Mouse (Mus musculus) liver, embryonic 15.5 days (tissue): ENCODE measurements around the gene Prkaca. TPM values are rescaled to one million over a fixed set of nuclear protein-coding genes. Genes with fewer than 3 reads are reported as not detected.

Source experiments
- ATAC-seq: fragments of 200-750 bp; cut with Nextera tagmentation; 2 replicates; pipeline ENCODE4 v1.8.0; 2017; ENCODE audit warnings: moderate number of reproducible peaks, mild to moderate bottlenecking, moderate library complexity; ENCODE audit not compliant: insufficient read depth
- H3K27ac ChIP-seq: fragments of 300-500 bp; sonication (generic); replicated peaks from 2 replicates; pipeline ENCODE4 v1.5.1; 2015; ENCODE audit warnings: mild to moderate bottlenecking, inconsistent platforms
- H3K27me3 ChIP-seq: fragments of 300-500 bp; sonication (generic); 2 replicates; pipeline ENCODE4 v1.6.1; 2015; ENCODE audit warnings: mild to moderate bottlenecking, inconsistent platforms
- H3K36me3 ChIP-seq: fragments of 300-500 bp; sonication (generic); replicated peaks from 2 replicates; pipeline ENCODE4 v1.6.1; 2015; ENCODE audit warnings: moderate library complexity, mild to moderate bottlenecking, inconsistent platforms
- H3K4me1 ChIP-seq: fragments of 300-500 bp; sonication (generic); replicated peaks from 2 replicates; pipeline ENCODE4 v1.6.1; 2015; ENCODE audit warnings: inconsistent platforms
- H3K4me2 ChIP-seq: fragments of 300-500 bp; sonication (generic); 2 replicates; pipeline ENCODE4 v1.6.1; 2015; ENCODE audit warnings: moderate library complexity, mild to moderate bottlenecking, inconsistent platforms
- H3K4me3 ChIP-seq: fragments of 300-500 bp; sonication (generic); replicated peaks from 2 replicates; pipeline ENCODE4 v1.5.1; 2015; ENCODE audit warnings: mild to moderate bottlenecking, inconsistent platforms
- H3K9ac ChIP-seq: fragments of 300-500 bp; sonication (generic); 2 replicates; pipeline ENCODE4 v1.6.1; 2015; ENCODE audit warnings: moderate library complexity, mild to moderate bottlenecking, inconsistent platforms
- H3K9me3 ChIP-seq: fragments of 300-500 bp; sonication (generic); replicated peaks from 2 replicates; pipeline ENCODE4 v1.6.1; 2016; ENCODE audit warnings: inconsistent platforms
- WGBS: fragments of 180-500 bp; shearing (Covaris S2); methylation state at CpG from one replicate; pipeline ENCODE4 v1.1.7; 2015; ENCODE audit warnings: mixed read lengths; ENCODE audit not compliant: insufficient replicate concordance; 5-methylcytosine and 5-hydroxymethylcytosine counted together
- polyA plus RNA-seq: library from polyadenylated mRNA; unstranded; fragments of >200 nt; fragmentation: Nextera tagmentation; extraction: Ambion mirVana; gene quantifications from 2 replicates; pipeline ENCODE4 v1.2.1, GENCODE M21; 2015

Prkaca gene
- polyA plus RNA-seq, 1 experiment from 2014 or later, result 51.5 TPM

DNA sequence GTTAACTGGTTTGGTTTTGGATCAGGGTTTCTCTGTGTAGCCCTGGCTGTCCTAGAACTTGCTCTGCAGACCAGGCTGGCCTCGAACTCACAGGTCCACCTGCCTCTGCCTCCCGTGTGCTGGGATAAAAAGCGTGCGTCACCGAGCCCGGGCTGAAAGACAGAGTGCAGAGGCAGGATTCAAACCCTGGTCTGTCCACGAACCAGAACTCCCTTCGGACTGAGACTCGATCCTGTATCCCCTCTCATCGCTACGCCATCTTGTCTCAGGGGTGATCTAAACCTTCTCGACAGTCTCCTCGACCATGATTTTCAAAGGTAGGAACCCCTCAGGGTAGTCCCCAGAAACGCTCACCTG is 18.1 kb upstream of the Prkaca start:
- Histone ChIP-seq H3K9me3 (no peaks in the 10 kb centered on the region), H3K36me3 (peaks cover 17% of the 10 kb centered on the region), H3K27me3 (no peaks in the 10 kb centered on the region), H3K4me3 (peak overlapping the region; percentile 85), H3K4me2 (peak overlapping the region; percentile 86), H3K9ac (peak overlapping the region; percentile 46), H3K27ac (peak overlapping the region; percentile 72), H3K4me1 (peaks cover 31% of the 10 kb centered on the region)
- 2% methylated on average over 14 of the region's 14 CpGs for WGBS
- no peak for ATAC-seq

DNA sequence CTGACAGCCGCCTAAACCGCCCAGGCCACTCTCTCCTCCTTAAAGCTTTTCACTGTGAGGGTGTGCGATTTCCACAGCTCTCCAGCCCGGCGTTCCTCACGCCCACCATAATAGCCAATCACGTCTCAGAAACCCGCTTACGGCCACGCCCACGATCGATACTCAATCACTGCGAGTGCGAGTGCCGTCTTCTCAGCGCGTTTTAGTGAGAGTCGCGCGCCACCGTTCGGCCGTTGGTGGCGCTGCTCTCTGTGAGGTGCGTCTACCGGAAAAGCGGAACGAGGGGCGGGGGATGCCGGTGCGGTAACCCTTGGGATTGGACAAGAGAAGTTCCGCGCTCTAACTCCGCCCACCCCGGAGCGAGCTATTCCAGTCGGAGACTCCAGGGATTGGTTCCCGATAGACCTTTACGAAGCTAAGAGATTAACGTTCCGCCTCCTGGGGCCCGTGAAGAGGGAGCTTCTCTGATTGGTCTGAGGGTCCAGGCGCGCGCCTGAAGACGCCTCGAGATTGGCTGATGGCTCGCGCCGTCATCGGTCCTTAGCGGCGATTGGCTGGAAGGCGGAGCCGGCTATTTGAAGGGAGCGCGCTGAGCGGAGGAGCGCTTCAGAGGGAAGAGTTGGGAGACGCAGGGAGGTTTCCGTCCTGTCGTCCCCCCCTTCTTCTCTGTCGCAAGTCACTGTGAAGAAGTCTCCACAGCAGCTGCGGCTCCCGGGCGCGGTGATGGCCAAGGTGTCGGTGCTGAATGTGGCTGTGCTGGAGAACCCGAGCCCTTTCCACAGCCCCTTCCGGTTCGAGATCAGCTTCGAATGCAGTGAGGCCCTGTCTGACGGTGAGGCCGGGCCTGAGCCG is 17.5 kb upstream of the Prkaca start, which contains the start of the genes Gm10644 and Asf1b:
Gene Gm10644 (minus strand): TSS at position 100 of the 852 bp plus-strand sequence.
Gene Asf1b (plus strand): TSS at position 402 of the 852 bp plus-strand sequence.
- Histone ChIP-seq H3K27me3 (no peaks in the 10 kb centered on the region), H3K4me1 (peaks cover 31% of the 10 kb centered on the region), H3K4me3 (peak within 1 kb of the TSS; percentile 85), H3K36me3 (peaks cover 22% of the 10 kb centered on the region), H3K27ac (peak within 1 kb of the TSS; percentile 82), H3K9me3 (no peaks in the 10 kb centered on the region), H3K4me2 (peak within 1 kb of the TSS; percentile 86), H3K9ac (peak within 1 kb of the TSS; percentile 85)
- peak; percentile 98 for ATAC-seq
- WGBS, result under 1% methylated on average over 75 of the region's 75 CpGs

DNA sequence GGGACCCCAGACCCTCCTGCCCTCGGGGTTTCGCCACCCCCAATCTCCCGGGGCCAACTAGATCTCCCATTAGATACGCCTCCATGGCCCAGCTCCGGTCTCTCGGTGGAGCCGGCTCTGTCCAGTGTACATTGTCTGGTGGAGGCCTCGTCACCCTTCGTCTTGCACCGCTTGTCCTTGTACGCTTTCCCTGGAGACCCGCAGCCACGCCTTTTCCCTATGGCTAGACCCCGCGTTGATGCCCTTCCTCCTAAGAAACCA is 16.9 kb upstream of the Prkaca start:
- Histone ChIP-seq H3K27ac (peak overlapping the region; percentile 82), H3K4me1 (peaks cover 31% of the 10 kb centered on the region)
- WGBS, result 2% methylated on average over 15 of the region's 15 CpGs

DNA sequence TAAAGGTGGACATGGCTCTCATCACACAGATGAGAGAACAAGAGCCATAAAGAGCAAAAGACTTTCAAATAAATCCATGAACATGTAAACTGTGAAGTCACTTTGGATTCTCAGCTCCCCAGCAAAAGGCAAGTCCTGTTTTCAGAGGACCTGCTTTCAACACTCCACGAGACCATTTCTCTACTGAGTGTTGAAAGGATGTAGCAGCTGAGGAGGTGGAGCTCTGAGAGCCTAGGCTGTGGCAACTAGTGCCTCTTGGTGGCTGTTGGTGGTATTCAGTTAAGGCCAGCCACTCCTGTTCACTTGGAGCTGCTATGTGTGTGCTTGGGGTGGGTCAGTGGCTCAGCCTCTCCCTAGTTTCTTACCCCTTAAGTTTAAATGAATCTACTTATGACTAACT is 16.0 kb upstream of the Prkaca start:
- WGBS, result 11% methylated on average over 1 of the region's 1 CpGs
- ATAC-seq, result no peak
- peak overlapping the region; percentile 85 for H3K9ac ChIP-seq

More for the DNA sequence above, 16.9 kb upstream of the Prkaca start:
- Histone ChIP-seq H3K4me3 (peak overlapping the region; percentile 85), H3K9me3 (no peaks in the 10 kb centered on the region), H3K27me3 (no peaks in the 10 kb centered on the region), H3K36me3 (peaks cover 23% of the 10 kb centered on the region), H3K9ac (peak overlapping the region; percentile 85), H3K4me2 (peak overlapping the region; percentile 86)
- ATAC-seq, result no peak

DNA sequence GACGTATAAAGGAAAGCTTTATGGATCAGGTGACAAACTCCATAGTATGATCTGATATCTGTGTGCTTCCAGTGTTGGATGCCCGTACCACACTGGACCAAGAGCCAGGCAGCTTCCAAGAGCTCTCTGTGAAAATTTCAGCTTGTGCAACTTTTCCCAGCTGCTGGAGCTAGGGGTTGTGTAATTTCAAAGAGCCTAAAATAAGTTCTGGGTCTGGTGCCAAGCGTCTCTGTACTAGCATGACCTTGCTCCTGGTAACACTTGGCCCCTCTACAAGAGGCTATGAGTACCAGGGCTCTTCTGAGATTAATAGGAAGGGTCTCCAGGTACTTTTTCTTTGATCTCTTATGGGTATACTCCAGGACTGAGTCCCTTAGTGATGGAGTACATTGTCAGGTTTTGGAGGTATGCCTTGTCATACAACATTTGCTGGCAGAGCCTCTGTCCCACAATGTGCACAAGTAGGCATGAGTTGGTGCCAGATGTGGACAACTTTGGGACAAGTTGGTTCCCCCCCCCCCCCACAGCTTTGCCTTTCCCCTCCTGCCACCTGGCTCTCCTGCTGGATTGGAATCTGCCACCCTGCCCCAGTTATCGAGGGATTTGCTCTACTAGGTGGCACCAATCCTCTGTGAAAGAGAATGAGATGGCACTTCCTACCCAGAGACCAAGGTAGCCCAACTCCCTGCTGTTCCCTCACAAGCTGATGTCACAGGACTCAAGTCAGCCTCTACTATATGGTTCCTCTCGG is 8.6 kb upstream of the Prkaca start:
- no peaks in the 10 kb centered on the region for H3K27me3 ChIP-seq
- 0 out of 2 replicates have a peak, but pooled peaks cover 3% of the 10 kb centered on the region for H3K4me1 ChIP-seq
- H3K4me3 ChIP-seq, result no peak overlapping the region
- H3K9ac ChIP-seq, result no peak overlapping the region
- H3K27ac ChIP-seq, result no peak overlapping the region
- peaks cover 84% of the 10 kb centered on the region for H3K36me3 ChIP-seq
- H3K4me2 ChIP-seq, result no peak overlapping the region
- H3K9me3 ChIP-seq, result no peaks in the 10 kb centered on the region
- 82% methylated on average over 5 of the region's 5 CpGs for WGBS
- ATAC-seq, result no peak

More for the DNA sequence above, 16.0 kb upstream of the Prkaca start:
- peak overlapping the region; percentile 85 for H3K4me3 ChIP-seq
- H3K27me3 ChIP-seq, result no peaks in the 10 kb centered on the region
- H3K4me1 ChIP-seq, result peaks cover 31% of the 10 kb centered on the region
- no peak overlapping the region for H3K27ac ChIP-seq
- peak overlapping the region; percentile 86 for H3K4me2 ChIP-seq
- no peaks in the 10 kb centered on the region for H3K9me3 ChIP-seq
- H3K36me3 ChIP-seq, result peaks cover 28% of the 10 kb centered on the region

DNA sequence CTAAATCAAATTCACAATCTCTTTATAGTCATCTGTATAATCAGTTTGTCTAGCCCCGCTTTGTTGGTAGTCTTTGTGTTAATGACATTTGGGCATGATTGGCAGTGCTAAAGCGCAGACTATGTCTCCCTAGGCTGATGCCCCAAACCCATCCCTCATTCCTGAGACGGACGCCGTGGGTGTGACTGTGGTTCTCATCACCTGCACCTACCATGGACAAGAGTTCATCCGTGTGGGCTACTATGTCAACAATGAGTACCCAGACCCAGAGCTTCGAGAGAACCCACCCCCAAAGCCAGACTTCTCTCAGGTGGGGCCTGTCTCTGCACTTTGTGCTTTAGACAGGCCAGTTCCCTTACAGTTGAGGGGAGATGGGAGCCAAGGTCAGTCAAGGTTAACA is 5.1 kb upstream of the Prkaca start:
- WGBS, result 89% methylated on average over 7 of the region's 7 CpGs

DNA sequence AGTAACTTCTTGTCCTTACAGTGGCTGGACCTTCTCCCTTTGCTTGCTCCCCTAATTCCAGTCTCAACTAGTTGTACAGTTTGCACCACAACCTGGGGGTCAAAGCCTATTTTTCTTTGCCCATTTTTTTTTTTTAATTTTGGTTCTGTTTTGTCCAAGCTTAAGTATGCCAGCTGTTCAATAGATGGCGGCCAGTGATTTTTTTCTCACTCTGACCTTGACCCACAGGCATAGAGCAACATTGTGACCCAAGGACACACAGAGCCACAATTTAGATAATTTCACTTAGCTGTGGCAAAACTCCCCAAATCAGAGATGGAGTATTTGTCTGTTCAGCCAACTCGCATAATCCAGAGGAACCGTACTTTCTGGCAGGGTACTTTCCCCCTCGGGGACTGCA is 1.7 kb upstream of the Prkaca start:
- peak overlapping the region; percentile 99 for H3K4me2 ChIP-seq
- H3K36me3 ChIP-seq, result peaks cover 58% of the 10 kb centered on the region
- H3K4me3 ChIP-seq, result no peak overlapping the region
- peaks cover 40% of the 10 kb centered on the region for H3K4me1 ChIP-seq
- peak overlapping the region; percentile 78; the same call in 1 of the 2 replicates for H3K27ac ChIP-seq
- H3K9me3 ChIP-seq, result no peaks in the 10 kb centered on the region
- no peaks in the 10 kb centered on the region for H3K27me3 ChIP-seq
- H3K9ac ChIP-seq, result no peak overlapping the region
- 83% methylated on average over 4 of the region's 4 CpGs for WGBS
- no peak for ATAC-seq

More for the DNA sequence above, 5.1 kb upstream of the Prkaca start:
- H3K36me3 ChIP-seq, result peaks cover 89% of the 10 kb centered on the region
- H3K9ac ChIP-seq, result no peak overlapping the region
- H3K27ac ChIP-seq, result no peak overlapping the region
- no peak for ATAC-seq
- no peak overlapping the region for H3K4me3 ChIP-seq
- H3K4me1 ChIP-seq, result peaks cover 21% of the 10 kb centered on the region
- H3K9me3 ChIP-seq, result no peaks in the 10 kb centered on the region
- H3K27me3 ChIP-seq, result no peaks in the 10 kb centered on the region
- H3K4me2 ChIP-seq, result no peak overlapping the region

DNA sequence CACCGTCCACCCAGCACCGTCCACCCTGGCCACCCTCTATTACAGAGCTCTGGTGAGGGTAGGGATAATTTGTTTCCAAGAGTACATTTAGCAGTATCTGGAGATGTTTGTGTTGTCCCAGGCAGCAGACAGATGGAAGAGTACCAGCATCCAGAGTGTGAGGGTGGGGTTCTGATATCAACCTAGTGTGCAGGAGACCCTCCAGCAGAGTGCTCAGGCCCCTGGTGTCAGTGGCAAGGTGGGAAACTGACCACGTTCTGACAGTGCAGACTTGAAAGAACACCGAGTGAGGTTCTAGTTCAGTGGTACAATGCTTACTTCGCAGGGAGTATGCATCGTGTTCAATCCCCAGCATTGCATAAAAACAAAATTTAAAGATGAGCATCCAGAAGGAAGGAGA is 1.1 kb upstream of the Prkaca start:
- Histone ChIP-seq H3K9ac (peak overlapping the region; percentile 78), H3K27ac (peak overlapping the region; percentile 78), H3K27me3 (no peaks in the 10 kb centered on the region), H3K4me3 (peak overlapping the region; percentile 94), H3K4me1 (peaks cover 41% of the 10 kb centered on the region), H3K9me3 (no peaks in the 10 kb centered on the region), H3K4me2 (peak overlapping the region; percentile 99), H3K36me3 (peaks cover 52% of the 10 kb centered on the region)
- ATAC-seq, result no peak
- WGBS, result 79% methylated on average over 6 of the region's 6 CpGs

DNA sequence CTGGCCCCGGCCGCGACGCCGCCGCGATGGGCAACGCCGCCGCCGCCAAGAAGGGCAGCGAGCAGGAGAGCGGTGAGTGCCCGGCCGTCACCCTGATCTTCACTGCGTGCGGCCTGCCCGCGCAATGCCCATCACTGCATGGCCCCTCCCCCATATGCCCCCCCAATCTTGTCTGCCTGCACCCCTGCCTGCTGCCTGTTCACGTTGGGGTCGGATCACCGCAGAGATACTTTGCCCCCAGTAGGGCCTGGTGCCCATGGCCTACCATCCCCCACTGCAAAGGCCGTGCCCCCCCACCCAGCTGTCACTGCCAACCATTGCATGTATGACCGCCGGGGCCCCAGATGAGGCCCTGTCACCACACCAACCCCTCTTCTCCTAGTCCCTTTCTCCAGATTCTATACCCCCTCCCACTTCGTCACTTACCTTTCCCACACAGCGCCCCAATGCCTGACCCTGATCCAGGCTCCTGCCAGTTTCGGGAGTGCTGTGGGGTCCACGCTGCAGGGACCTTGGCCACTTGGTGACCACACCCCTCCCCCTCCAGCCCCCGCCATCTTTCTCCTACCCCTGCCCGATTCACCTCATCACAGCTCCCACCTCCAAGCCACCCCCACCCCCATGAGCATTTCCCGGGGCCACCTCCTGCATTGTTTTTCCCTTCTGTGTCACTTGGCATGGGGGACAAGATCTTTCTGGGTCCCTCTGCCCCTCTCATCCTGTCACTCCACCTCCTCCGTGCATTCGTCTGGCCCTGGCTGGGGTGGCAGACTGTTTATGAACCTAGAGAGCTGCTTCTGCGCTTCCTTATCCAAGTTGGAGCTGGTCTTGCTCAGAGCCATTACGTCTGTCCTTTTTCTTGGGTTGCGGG is 603 bp downstream of the Prkaca start:
- peaks cover 56% of the 10 kb centered on the region for H3K4me1 ChIP-seq
- H3K9ac ChIP-seq, result peak overlapping the region; percentile 91
- ATAC-seq, result no peak; the same call in 1 of the 2 replicates
- H3K4me3 ChIP-seq, result peak overlapping the region; percentile 94
- H3K36me3 ChIP-seq, result peaks cover 35% of the 10 kb centered on the region
- H3K4me2 ChIP-seq, result peak overlapping the region; percentile 98
- H3K27me3 ChIP-seq, result no peaks in the 10 kb centered on the region
- peak overlapping the region; percentile 79 for H3K27ac ChIP-seq
- 8% methylated on average over 35 of the region's 37 CpGs for WGBS
- H3K9me3 ChIP-seq, result no peaks in the 10 kb centered on the region

DNA sequence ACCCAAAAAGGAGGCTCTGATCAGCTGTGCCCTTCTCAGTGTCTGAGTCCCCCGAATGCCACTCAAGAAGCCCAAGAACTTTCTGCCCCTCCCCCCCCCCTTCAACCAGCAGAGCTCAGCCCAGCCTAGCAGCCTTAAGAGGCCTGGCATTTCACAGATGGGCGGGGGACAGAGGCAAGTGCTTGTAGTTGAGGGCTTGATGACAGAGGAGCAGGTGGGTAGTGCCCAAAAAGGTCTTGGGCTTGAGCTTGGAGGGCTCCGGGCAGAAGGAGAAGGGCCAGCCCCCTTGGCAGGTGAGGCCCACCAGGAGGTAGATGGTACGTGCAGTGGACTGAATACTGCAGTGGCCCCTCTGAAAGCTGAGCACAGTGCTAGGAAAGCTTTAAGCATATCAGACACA is 1.7 kb downstream of the Prkaca start:
- peaks cover 24% of the 10 kb centered on the region for H3K36me3 ChIP-seq
- H3K9ac ChIP-seq, result no peak overlapping the region
- 76% methylated on average over 4 of the region's 4 CpGs for WGBS
- ATAC-seq, result no peak
- H3K27me3 ChIP-seq, result no peaks in the 10 kb centered on the region
- no peak overlapping the region for H3K4me2 ChIP-seq
- H3K9me3 ChIP-seq, result no peaks in the 10 kb centered on the region
- H3K4me1 ChIP-seq, result peaks cover 56% of the 10 kb centered on the region
- no peak overlapping the region for H3K27ac ChIP-seq
- no peak overlapping the region for H3K4me3 ChIP-seq
